Mouse (Mus musculus): ENCODE data around the gene Pik3r1.

The Pik3r1 gene

GRCm38 (mm10) chr13:101711301-101711700, 56.7 kb downstream of the Pik3r1 start:
- no peak for DNase-seq (ENCODE audit: low spot score in 2 of 2)

- DNase-seq (ENCODE audit: low spot score in 2 of 2): no peak
Observed at GRCm38 (mm10) chr13:101709788-101710187, 58.2 kb downstream of the Pik3r1 start.

- DNase-seq (ENCODE audit: low spot score in 2 of 2): no peak
Observed at GRCm38 (mm10) chr13:101707226-101707625, 60.8 kb downstream of the Pik3r1 start.

- no peak for DNase-seq (ENCODE audit: low spot score in 2 of 2)
Observed at GRCm38 (mm10) chr13:101706426-101706825, 61.6 kb downstream of the Pik3r1 start.

GRCm38 (mm10) chr13:101702096-101702775, 65.8 kb downstream of the Pik3r1 start:
- DNase-seq (ENCODE audit: low spot score in 2 of 2): no peak

- DNase-seq (ENCODE audit: low spot score in 2 of 2): no peak
Observed at GRCm38 (mm10) chr13:101701632-101702031, 66.4 kb downstream of the Pik3r1 start.

GRCm38 (mm10) chr13:101699742-101700141, 68.3 kb downstream of the Pik3r1 start:
- DNase-seq (ENCODE audit: low spot score in 2 of 2): no peak

GRCm38 (mm10) chr13:101697966-101698365, 70.1 kb downstream of the Pik3r1 start:
- DNase-seq (ENCODE audit: low spot score in 2 of 2): no peak

- no peak for DNase-seq (ENCODE audit: low spot score in 2 of 2)
Observed at GRCm38 (mm10) chr13:101697461-101697860, 70.6 kb downstream of the Pik3r1 start.

- DNase-seq (ENCODE audit: low spot score in 2 of 2): no peak
Observed at GRCm38 (mm10) chr13:101696827-101697226, 71.2 kb downstream of the Pik3r1 start.

GRCm38 (mm10) chr13:101696316-101696715, 71.7 kb downstream of the Pik3r1 start:
- DNase-seq (ENCODE audit: low spot score in 2 of 2): no peak

- DNase-seq (ENCODE audit: low spot score in 2 of 2): peak; percentile 91 to 98
Observed at GRCm38 (mm10) chr13:101695876-101696275, 72.1 kb downstream of the Pik3r1 start.

- peak; percentile 69 to 86 for DNase-seq (ENCODE audit: low spot score in 2 of 2)
Observed at GRCm38 (mm10) chr13:101694496-101695251, 73.3 kb downstream of the Pik3r1 start.

- peak; percentile 84 to 89 for DNase-seq (ENCODE audit: low spot score in 2 of 2)
Observed at GRCm38 (mm10) chr13:101693967-101694495, 74.0 kb downstream of the Pik3r1 start.

GRCm38 (mm10) chr13:101692866-101693691, 74.9 kb downstream of the Pik3r1 start:
- peak in 1 of 2 experiments; percentile 60 for DNase-seq (ENCODE audit: low spot score in 2 of 2)

- DNase-seq (ENCODE audit: low spot score in 2 of 2): peak; percentile 66 to 78
Observed at GRCm38 (mm10) chr13:101692239-101692784, 75.7 kb downstream of the Pik3r1 start.

GRCm38 (mm10) chr13:101691669-101692068, 76.3 kb downstream of the Pik3r1 start:
- DNase-seq (ENCODE audit: low spot score in 2 of 2): peak in 1 of 2 experiments; percentile 59

GRCm38 (mm10) chr13:101690911-101691655, 76.9 kb downstream of the Pik3r1 start:
- DNase-seq (ENCODE audit: low spot score in 2 of 2): peak in 1 of 2 experiments; percentile 62

GRCm38 (mm10) chr13:101690167-101690566, 77.8 kb downstream of the Pik3r1 start:
- peak in 1 of 2 experiments; percentile 62 for DNase-seq (ENCODE audit: low spot score in 2 of 2)

GRCm38 (mm10) chr13:101686256-101686655, 81.8 kb downstream of the Pik3r1 start:
- peak in 1 of 2 experiments; percentile 53 for DNase-seq (ENCODE audit: low spot score in 2 of 2)

GRCm38 (mm10) chr13:101684706-101685105, 83.3 kb downstream of the Pik3r1 start:
- DNase-seq (ENCODE audit: low spot score in 2 of 2): peak in 1 of 2 experiments; percentile 61

Measured in spleen, postnatal 4 days (tissue).